Mouse (Mus musculus): ENCODE data around the gene Tgfbi. TPM values are rescaled to one million over a fixed set of nuclear protein-coding genes. Genes with fewer than 3 reads are reported as not detected.

Gene Tgfbi
- polyA plus RNA-seq, 2 experiments, result 6.1 to 6.7 TPM

DNA sequence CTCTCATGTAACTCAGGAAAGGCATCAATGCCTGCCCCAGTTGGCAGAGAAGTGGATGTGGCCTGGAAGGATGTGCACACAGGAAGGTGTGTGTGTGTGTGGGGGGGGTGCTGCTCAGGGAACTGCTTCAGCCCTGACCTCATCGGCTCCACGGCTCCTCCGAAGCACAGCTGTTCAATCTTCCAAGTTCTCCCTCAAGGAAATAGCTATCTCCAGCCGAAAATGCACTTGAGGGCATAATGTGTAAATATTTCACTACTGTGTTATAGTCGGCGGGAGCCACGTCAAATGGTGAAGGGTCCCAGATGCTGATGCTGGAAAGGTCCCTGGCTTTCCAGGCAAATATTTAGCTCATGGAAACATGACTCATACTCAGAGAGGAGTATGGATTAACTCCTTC lies 25.6 kb downstream of the Tgfbi start:
- no peak overlapping the region for H3K9ac ChIP-seq (replicated peaks)
- 37% methylated on average over 7 of the region's 7 CpGs for WGBS (ENCODE audit: insufficient replicate concordance)
- ATAC-seq (ENCODE audit: insufficient read depth), result no peak
- no peaks in the 10 kb centered on the region for H3K36me3 ChIP-seq (replicated peaks; ENCODE audit: control insufficient read depth, insufficient read depth, low read depth)
- no peak for DNase-seq (ENCODE audit: low read depth in 3 of 3, low spot score in 3 of 3)
- no peak overlapping the region for H3K27ac ChIP-seq
- peaks cover 0 to 13% of the 10 kb centered on the region in 2 experiments; a peak in 2 of 4 replicates for H3K4me1 ChIP-seq (replicated peaks; ENCODE audit: control insufficient read depth in 2 of 2, insufficient read depth in 2 of 2, low read length in 1 of 2)
- no peak overlapping the region for H3K4me3 ChIP-seq (ENCODE audit: insufficient read depth in 1 of 2, low read depth in 2 of 2, low read length in 2 of 2)
- TF ChIP-seq EP300 (IDR thresholded peaks at IDR 0.05; ENCODE audit: low read depth) (no peak), CTCF (IDR thresholded peaks at IDR 0.05; ENCODE audit: low read depth) (no peak)
- no peak overlapping the region for H3K4me2 ChIP-seq (ENCODE audit: low read depth)
- no peaks in the 10 kb centered on the region for H3K27me3 ChIP-seq (ENCODE audit: control insufficient read depth, insufficient read depth, low read length)
- H3K9me3 ChIP-seq (ENCODE audit: control insufficient read depth, low read length), result no peaks in the 10 kb centered on the region

DNA sequence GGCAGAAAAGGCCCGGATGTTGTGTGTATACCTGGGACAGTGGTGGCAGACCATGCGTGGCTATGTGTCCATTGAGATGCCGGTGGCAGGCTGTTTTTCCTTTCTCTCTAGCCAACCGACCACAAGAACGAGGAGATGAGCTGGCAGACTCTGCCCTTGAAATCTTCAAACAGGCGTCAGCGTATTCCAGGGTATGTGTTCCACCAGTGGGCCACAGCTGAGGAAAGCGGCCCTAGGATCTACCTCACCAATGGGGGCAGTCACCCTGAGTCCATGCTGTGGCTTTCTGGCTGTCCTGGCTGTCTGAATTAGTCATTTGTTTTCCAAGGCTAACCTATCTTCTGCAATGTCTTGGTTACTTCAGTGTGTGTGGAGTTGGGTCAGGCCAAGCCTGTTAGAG lies 27.7 kb downstream of the Tgfbi start:
- H3K4me1 ChIP-seq (replicated peaks; ENCODE audit: control insufficient read depth in 2 of 2, insufficient read depth in 2 of 2, low read length in 1 of 2), result peaks cover 0 to 5% of the 10 kb centered on the region in 2 experiments; a peak in 2 of 4 replicates
- H3K27ac ChIP-seq, result no peak overlapping the region
- H3K36me3 ChIP-seq (replicated peaks; ENCODE audit: control insufficient read depth, insufficient read depth, low read depth), result no peaks in the 10 kb centered on the region
- no peak overlapping the region for H3K4me2 ChIP-seq (ENCODE audit: low read depth)
- H3K9ac ChIP-seq (replicated peaks), result no peak overlapping the region
- no peak overlapping the region for H3K4me3 ChIP-seq (ENCODE audit: insufficient read depth in 1 of 2, low read depth in 2 of 2, low read length in 2 of 2)
- H3K9me3 ChIP-seq (ENCODE audit: control insufficient read depth, low read length), result no peaks in the 10 kb centered on the region
- TF ChIP-seq EP300 (IDR thresholded peaks at IDR 0.05; ENCODE audit: low read depth) (no peak), CTCF (IDR thresholded peaks at IDR 0.05; ENCODE audit: low read depth) (no peak)
- ATAC-seq (ENCODE audit: insufficient read depth) (no peak), DNase-seq (ENCODE audit: low read depth in 3 of 3, low spot score in 3 of 3) (no peak)
- no peaks in the 10 kb centered on the region for H3K27me3 ChIP-seq (ENCODE audit: control insufficient read depth, insufficient read depth, low read length)
- WGBS (ENCODE audit: insufficient replicate concordance), result 75% methylated on average over 8 of the region's 8 CpGs

GRCm38 (mm10) chr13:56641746-56642145 lies 32.4 kb downstream of the Tgfbi start:
- Histone ChIP-seq H3K9ac (replicated peaks) (no peak overlapping the region), H3K4me2 (ENCODE audit: low read depth) (no peak overlapping the region), H3K36me3 (replicated peaks; ENCODE audit: control insufficient read depth, insufficient read depth, low read depth) (no peaks in the 10 kb centered on the region), H3K4me3 (ENCODE audit: insufficient read depth in 1 of 2, low read depth in 2 of 2, low read length in 2 of 2) (no peak overlapping the region), H3K9me3 (ENCODE audit: control insufficient read depth, low read length) (no peaks in the 10 kb centered on the region), H3K27me3 (ENCODE audit: control insufficient read depth, insufficient read depth, low read length) (no peaks in the 10 kb centered on the region), H3K27ac (no peak overlapping the region), H3K4me1 (replicated peaks; ENCODE audit: control insufficient read depth in 2 of 2, insufficient read depth in 2 of 2, low read length in 1 of 2) (no peaks in the 10 kb centered on the region)
- WGBS (ENCODE audit: insufficient replicate concordance), result 59% methylated on average over 2 of the region's 2 CpGs
- TF ChIP-seq EP300 (IDR thresholded peaks at IDR 0.05; ENCODE audit: low read depth) (no peak), CTCF (IDR thresholded peaks at IDR 0.05; ENCODE audit: low read depth) (peak; percentile 56)
- no peak for DNase-seq (ENCODE audit: low read depth in 3 of 3, low spot score in 3 of 3)
- ATAC-seq (ENCODE audit: insufficient read depth), result no peak

- TF ChIP-seq EP300 (IDR thresholded peaks at IDR 0.05; ENCODE audit: low read depth) (no peak), CTCF (IDR thresholded peaks at IDR 0.05; ENCODE audit: low read depth) (no peak)
- Histone ChIP-seq H3K27me3 (ENCODE audit: control insufficient read depth, insufficient read depth, low read length) (no peaks in the 10 kb centered on the region), H3K9ac (replicated peaks) (no peak overlapping the region), H3K4me3 (ENCODE audit: insufficient read depth in 1 of 2, low read depth in 2 of 2, low read length in 2 of 2) (no peak overlapping the region), H3K4me1 (replicated peaks; ENCODE audit: control insufficient read depth in 2 of 2, insufficient read depth in 2 of 2, low read length in 1 of 2) (peaks cover 0 to 8% of the 10 kb centered on the region in 2 experiments; a peak in 1 of 4 replicates), H3K4me2 (ENCODE audit: low read depth) (no peak overlapping the region), H3K9me3 (ENCODE audit: control insufficient read depth, low read length) (no peaks in the 10 kb centered on the region), H3K36me3 (replicated peaks; ENCODE audit: control insufficient read depth, insufficient read depth, low read depth) (no peaks in the 10 kb centered on the region), H3K27ac (no peak overlapping the region)
- no peak for ATAC-seq (ENCODE audit: insufficient read depth)
- WGBS (ENCODE audit: insufficient replicate concordance), result 80% methylated on average over 3 of the region's 3 CpGs
- no peak for DNase-seq (ENCODE audit: low read depth in 3 of 3, low spot score in 3 of 3)
Measured at GRCm38 (mm10) chr13:56644031-56644430, 34.7 kb downstream of the Tgfbi start.

DNA sequence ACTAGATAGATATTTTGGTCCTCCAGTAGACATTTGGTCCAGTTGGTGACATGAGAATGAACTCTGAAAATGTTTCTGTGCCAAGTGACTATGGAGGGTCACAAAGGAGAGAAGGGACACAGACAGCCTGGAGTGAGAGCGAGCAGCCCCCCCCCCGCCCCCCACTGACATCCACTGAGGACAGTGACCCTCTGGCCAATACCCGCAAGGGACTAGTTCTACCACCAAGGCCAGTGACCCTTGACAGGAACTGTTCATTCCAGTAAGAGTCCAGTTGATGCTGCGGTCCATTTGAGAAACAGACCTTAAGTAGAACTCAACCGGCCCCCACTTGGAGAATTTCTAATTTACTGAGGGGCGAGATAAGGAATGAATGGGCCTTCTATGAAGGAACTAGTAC lies 36.4 kb downstream of the Tgfbi start:
- Histone ChIP-seq H3K9me3 (ENCODE audit: control insufficient read depth, low read length) (no peaks in the 10 kb centered on the region), H3K4me2 (ENCODE audit: low read depth) (no peak overlapping the region), H3K36me3 (replicated peaks; ENCODE audit: control insufficient read depth, insufficient read depth, low read depth) (no peaks in the 10 kb centered on the region), H3K9ac (replicated peaks) (no peak overlapping the region), H3K27ac (no peak overlapping the region), H3K4me3 (ENCODE audit: insufficient read depth in 1 of 2, low read depth in 2 of 2, low read length in 2 of 2) (no peak overlapping the region), H3K4me1 (replicated peaks; ENCODE audit: control insufficient read depth in 2 of 2, insufficient read depth in 2 of 2, low read length in 1 of 2) (peaks cover 0 to 8% of the 10 kb centered on the region in 2 experiments; a peak in 1 of 4 replicates), H3K27me3 (ENCODE audit: control insufficient read depth, insufficient read depth, low read length) (no peaks in the 10 kb centered on the region)
- DNase-seq (ENCODE audit: low read depth in 3 of 3, low spot score in 3 of 3), result no peak
- TF ChIP-seq CTCF (IDR thresholded peaks at IDR 0.05; ENCODE audit: low read depth), result no peak
- TF ChIP-seq EP300 (IDR thresholded peaks at IDR 0.05; ENCODE audit: low read depth), result no peak
- whole genome bisulfite sequencing (ENCODE audit: insufficient replicate concordance), result 57% methylated on average over 6 of the region's 6 CpGs
- no peak for ATAC-seq (ENCODE audit: insufficient read depth)
